Mouse (Mus musculus) liver, postnatal 0 days (tissue): ENCODE measurements around the gene Klhl24.

Source experiments
- CTCF ChIP-seq: sonication (generic); IDR thresholded peaks from 2 replicates; pipeline ENCODE4 v1.5.1; 2016; ENCODE audit warnings: antibody characterized with exemption, low read depth
- EP300 ChIP-seq: IDR thresholded peaks from 2 replicates; pipeline ENCODE4 v1.6.1; 2016; ENCODE audit warnings: antibody characterized with exemption, low read depth, mild to moderate bottlenecking

DNA sequence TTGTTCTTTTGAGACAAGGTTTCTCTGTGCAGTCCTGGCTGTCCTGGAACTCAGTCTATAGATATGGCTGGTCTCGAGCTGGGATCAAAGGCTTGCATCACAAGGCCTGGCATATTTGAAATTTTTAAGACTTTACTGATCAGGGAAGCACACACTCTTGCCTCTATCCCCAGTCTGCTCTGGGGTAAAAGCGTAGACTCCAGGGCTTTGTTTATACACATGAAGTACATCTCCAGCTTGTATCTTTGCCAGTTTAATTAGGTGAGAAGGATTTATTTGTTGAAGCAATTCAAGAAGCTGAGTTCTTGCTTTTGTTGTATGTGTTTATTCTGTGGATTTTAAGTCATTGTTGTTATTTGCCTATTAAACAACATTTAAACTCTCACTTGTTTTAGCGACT, 56.4 kb downstream of the Klhl24 start:
- TF ChIP-seq CTCF = no peak
- TF ChIP-seq EP300 = no peak
